Mouse (Mus musculus) limb, embryonic 12.5 days (tissue): ENCODE results near the gene Scgb2b17. TPM values are rescaled to one million over a fixed set of nuclear protein-coding genes. Genes with fewer than 3 reads are reported as not detected.
"Not testable (repeated sequence)": the region's sequence is repeated elsewhere in the genome, so short reads cannot be mapped to it uniquely, and the experiment has no call there.

Experiments
- ATAC-seq: fragments of 200-750 bp; cut with Nextera tagmentation; 2 replicates; pipeline ENCODE4 v1.8.0; 2017; ENCODE audit warnings: low read depth, moderate TSS enrichment; ENCODE audit not compliant: insufficient number of reproducible peaks, insufficient read depth, low FRiP score, low TSS enrichment
- H3K27ac ChIP-seq: fragments of 300-500 bp; sonication (generic); 2 replicates; pipeline ENCODE4 v1.5.1; 2016; ENCODE audit warnings: mild to moderate bottlenecking, moderate library complexity
- H3K27me3 ChIP-seq: fragments of 300-500 bp; sonication (generic); 2 replicates; pipeline ENCODE4 v1.6.1; 2016; ENCODE audit warnings: mild to moderate bottlenecking, moderate library complexity
- H3K36me3 ChIP-seq: fragments of 300-500 bp; sonication (generic); 2 replicates; pipeline ENCODE4 v1.6.1; 2016; ENCODE audit warnings: mild to moderate bottlenecking, moderate library complexity
- H3K4me1 ChIP-seq: fragments of 300-500 bp; sonication (generic); replicated peaks from 2 replicates; pipeline ENCODE4 v1.6.1; 2016
- H3K4me2 ChIP-seq: fragments of 300-500 bp; sonication (generic); 2 replicates; pipeline ENCODE4 v1.6.1; 2016; ENCODE audit warnings: mild to moderate bottlenecking, moderate library complexity
- H3K4me3 ChIP-seq: fragments of 300-500 bp; sonication (generic); replicated peaks from 2 replicates; pipeline ENCODE4 v1.5.1; 2016; ENCODE audit warnings: mild to moderate bottlenecking
- H3K9ac ChIP-seq: fragments of 300-500 bp; sonication (generic); replicated peaks from 2 replicates; pipeline ENCODE4 v1.6.1; 2016; ENCODE audit warnings: mild to moderate bottlenecking, moderate library complexity
- H3K9me3 ChIP-seq: fragments of 300-500 bp; sonication (generic); 2 replicates; pipeline ENCODE4 v1.6.1; 2016; ENCODE audit warnings: mild to moderate bottlenecking, moderate library complexity
- polyA plus RNA-seq: library from polyadenylated mRNA; unstranded; fragments of >200 nt; fragmentation: Nextera tagmentation; extraction: Ambion mirVana; gene quantifications from 2 replicates; pipeline ENCODE4 v1.2.1, GENCODE M21; 2016

The Scgb2b17 gene
- polyA plus RNA-seq, result not detected in 2 replicates

DNA sequence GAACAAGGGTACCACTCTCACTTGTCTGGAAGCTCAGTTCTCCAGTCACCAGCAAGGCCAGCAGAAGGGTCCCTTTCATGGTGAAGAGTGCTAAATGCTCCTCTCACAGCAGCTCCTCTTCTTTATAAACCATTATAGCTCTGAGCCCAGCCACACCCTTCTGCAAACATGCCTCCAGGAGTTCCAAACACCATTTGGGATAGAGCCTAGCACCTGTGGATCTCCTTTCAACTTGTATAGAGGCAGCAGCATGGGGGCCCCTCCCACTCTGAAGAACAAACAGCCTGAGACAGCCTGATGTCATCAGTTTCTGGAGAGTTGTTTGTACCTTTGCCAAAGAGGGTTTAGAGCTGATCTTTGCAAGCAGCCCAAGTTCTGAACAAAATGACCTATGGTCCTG lies at the start of gene Scgb2b17:
Gene Scgb2b17 (minus strand): TSS at position 101 of the 400 bp plus-strand sequence.
- not testable (repeated sequence) for H3K4me2 ChIP-seq, H3K4me3 ChIP-seq, H3K27ac ChIP-seq, H3K27me3 ChIP-seq, H3K4me1 ChIP-seq, H3K9me3 ChIP-seq, ATAC-seq, H3K36me3 ChIP-seq, H3K9ac ChIP-seq

DNA sequence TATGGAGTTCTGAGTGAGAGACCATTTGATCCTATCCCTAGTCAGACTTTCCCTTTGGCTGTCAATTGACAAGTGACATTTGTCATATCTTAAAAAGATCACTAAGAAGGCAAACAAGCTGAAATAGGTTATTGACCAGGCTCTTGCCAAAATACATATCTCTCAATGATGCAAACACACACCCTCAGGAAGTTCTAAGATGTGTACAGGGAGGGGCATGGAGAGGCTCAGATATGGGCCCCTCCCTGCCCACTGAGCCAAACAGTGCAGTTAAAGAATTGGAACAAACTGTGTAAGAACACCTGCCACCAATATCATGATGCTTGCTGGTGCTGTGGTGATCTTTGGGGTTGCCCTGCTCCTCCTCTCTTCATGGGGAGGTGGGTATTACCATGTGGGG lies 6.8 kb upstream of the Scgb2b17 start, which contains the start of gene Scgb1b17:
Gene Scgb1b17 (plus strand): TSS at position 301 of the 400 bp plus-strand sequence.
- not testable (repeated sequence) for H3K9ac ChIP-seq, H3K27ac ChIP-seq, H3K4me1 ChIP-seq, H3K9me3 ChIP-seq, H3K4me2 ChIP-seq, H3K4me3 ChIP-seq, H3K27me3 ChIP-seq, H3K36me3 ChIP-seq, ATAC-seq

Other genes starting within 250 kb of the Scgb2b17 start
- gene Scgb2b15, start 226.9 kb downstream of the Scgb2b17 start, polyA plus RNA-seq, result not detected in 2 replicates
- gene Scgb1b15, start 220.0 kb downstream of the Scgb2b17 start, polyA plus RNA-seq, result not detected in 2 replicates
- not detected in 2 replicates for gene Scgb1b17, start 6.9 kb upstream of the Scgb2b17 start, polyA plus RNA-seq
- not detected in 2 replicates for gene Scgb2b18, start 117.3 kb upstream of the Scgb2b17 start, polyA plus RNA-seq
- gene Scgb1b18, start 129.0 kb upstream of the Scgb2b17 start, polyA plus RNA-seq, result not detected in 2 replicates
- not detected in 2 replicates for gene Scgb2b19, start 223.8 kb upstream of the Scgb2b17 start, polyA plus RNA-seq
- not detected in 2 replicates for gene Scgb1b19, start 230.7 kb upstream of the Scgb2b17 start, polyA plus RNA-seq